Mouse (Mus musculus): ENCODE measurements around the gene 3110082I17Rik.

Gene 3110082I17Rik

DNA sequence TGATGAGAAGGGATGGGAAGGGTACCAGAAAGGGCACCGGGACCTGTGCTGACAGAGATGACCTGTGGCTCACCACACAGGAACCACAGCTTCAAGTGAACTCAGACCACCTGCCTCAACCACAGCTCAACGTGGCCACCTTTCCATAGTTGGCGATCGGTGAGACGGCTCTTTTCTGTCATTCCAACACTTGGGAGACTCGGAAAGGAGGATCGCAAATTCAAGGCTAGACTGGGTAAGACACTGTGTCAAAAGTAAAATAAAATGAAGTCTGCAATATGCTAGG is 82.1 kb downstream of the 3110082I17Rik start:
- no peak for DNase-seq (ENCODE audit: low read depth)

DNA sequence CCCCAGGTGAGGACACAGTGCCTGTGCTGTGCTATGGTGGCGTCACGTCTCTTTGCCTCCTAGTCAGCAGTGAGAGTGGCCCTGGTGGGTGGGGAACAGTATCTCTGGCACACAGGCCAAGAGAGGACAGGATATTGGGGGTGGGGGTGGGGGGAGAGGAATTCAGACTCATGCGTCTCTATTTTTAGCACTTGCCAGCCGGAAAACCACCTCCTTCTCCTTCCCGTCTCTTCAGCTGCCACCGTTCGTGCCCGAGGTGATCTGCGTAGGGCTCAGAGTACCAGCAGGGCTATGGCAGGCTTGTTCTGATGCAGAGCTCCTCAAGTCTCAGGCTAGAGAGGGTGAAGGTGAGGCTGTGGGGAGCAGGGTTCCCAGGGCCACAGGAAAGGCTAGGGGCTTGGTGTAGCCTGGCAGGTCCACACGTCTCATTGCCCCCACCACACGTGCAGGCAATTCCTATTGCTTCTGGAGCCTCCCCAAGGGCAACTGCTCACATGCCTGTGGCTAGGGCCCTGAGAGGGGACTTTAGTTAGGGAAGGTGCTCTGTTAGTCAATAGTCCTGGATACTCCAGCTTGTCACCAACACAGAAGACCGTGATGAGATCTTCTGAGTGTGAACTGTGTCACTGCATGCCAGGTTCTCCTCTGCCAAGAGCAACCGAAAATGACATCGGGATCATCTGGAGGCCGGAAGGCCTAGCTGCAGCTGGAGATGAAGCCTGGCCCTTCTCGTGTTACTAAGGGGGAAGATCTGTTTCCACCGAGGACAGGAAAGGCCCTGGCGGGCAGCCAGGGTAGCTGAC is 82.7 kb downstream of the 3110082I17Rik start, which contains the start of gene Gpr146:
Gpr146 (plus strand) TSS at position 230 of the 803 bp plus-strand sequence.
- DNase-seq (ENCODE audit: low read depth), result peak; percentile 96

DNA sequence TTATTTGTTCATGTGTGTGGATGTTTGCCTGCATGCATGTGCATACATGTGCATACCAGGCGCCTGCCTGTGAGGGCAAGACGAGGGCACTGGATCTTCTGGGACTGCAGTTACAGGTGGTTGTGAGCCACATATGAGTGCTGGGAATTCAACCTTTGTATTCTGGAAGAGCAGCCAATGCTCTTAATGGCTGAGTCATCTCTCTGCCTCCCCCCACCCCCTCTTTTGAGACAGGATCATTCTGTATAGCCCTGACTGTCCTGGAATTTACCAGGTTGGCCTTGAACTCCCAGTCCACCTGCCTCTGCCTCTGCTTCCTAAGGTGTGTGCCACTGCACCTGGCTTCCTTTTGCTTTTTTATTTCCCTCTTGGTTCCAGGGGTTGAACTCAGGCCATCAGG is 85.5 kb downstream of the 3110082I17Rik start:
- DNase-seq (ENCODE audit: low read depth), result no peak

DNA sequence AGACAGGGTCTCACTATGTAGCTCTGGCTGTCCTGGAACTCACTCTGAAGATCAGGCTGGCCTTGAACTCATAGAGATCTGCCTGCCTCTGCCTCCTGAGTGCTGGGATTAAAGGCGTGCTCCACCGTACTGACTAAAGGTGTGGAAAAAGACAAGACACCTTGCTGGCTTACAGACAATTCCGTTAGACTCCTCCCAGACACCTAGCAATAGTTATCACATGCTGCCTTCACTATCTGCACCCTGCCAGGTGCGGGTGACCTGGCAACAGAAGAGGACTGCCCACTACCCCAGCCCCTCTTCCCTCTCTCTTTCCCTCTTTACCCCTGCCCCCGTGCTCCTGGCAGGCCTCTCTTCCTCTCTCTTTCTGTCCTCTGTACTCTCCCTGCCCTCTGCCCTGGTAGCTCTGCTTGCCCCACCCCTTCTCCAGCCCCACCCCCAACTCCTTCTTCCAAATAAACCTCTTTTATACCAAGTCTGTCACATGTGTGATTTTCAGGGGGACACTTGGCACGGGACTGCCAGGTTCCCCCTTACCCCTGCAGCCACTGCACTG is 86.4 kb downstream of the 3110082I17Rik start:
- DNase-seq (ENCODE audit: low read depth), result no peak

DNA sequence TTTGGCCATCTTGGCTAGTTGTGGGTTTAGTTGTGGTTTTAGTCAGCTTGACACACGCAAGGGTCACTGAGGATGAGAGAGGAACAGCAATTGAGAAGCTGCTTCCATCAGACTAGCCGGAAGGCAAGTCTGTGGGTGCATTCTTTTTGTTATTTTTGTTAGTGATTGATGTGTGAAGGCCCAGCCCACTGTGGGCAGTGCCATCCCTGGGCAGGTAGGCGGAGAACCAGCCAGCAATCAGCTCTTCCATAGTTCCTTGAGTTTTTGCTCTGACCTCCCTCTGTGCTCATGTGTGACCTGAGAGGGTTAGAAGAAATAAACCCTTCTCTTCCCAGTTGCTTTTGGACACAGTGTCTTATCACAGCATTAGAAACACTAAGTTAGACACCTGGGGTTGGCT is 87.2 kb downstream of the 3110082I17Rik start:
- DNase-seq (ENCODE audit: low read depth), result peak; percentile 69

DNA sequence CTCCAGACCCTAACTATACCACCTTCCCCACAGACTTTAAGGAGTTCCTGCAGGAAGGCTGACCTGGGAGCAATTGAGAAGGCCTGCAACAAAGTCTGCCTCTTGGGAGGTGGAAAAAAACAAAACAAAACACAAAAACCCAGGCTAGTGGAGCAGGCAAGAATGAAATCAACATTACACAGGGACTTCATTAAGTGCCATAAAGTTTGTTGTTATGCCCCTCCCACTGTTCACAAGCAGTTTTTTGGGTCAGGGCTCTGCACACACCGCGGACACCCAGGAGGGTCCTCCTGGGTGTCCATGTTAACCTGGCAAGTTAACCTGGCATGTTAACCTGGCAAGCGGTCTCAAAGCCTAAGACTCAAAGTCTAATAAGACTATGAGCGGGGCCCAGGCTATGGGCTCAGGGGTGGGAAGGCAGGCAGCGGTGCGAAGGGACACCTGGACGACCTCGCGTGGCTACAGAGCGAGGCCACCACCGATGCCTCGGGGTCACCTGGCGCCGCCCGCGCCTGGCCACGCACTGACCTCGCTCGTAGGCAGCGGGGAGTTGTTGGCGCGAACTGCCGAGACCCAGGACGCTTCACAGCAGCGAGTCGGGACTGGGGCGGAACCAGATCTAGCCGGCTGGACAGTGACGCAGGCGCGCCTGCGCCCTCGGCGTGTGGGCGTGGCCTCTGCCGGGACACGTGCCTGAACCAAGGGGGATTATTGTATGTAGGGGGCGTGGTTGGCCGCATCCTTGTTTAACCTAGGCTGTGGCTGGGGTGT is 88.5 kb downstream of the 3110082I17Rik start:
- peak; percentile 95 for DNase-seq (ENCODE audit: low read depth)

DNA sequence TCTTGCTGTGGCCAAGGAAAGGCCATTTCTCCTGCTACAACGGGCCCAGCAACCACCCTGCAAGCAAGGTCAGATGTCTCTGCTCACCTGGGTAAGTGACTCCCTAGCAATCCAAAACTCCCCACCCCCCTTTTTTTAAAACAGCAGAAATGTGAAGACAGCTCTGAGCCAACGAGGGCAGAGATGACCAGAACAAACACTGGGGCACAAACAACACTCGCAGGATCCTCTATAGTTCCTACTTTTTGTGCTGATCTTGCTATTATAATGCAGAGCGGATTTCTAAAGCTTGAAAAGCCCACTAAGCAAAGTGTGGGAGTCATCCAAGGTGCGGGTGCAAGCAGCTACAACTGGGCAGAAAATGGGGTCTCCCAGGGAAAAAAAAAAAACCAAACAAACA is 89.2 kb downstream of the 3110082I17Rik start:
- no peak for DNase-seq (ENCODE audit: low read depth)

DNA sequence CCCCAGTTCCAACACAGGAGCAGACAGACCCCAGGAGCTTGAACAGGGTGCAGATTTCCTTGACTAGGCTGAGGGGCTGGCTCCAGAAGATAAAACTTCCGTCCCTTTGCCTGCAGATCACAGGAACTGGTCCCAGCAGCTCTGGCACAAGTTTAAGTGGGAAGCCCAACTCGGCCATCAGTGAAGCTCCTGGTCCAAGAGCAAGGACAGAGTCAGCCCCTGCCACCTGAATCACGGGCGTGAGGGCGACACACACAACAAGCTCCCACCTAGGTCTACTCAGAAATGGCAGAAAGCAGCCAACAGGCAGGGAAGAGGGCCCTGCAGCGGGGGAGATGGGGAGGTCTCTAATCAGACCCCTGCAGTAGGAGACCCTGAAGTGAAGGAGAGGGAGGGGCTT is 90.0 kb downstream of the 3110082I17Rik start:
- DNase-seq (ENCODE audit: low read depth), result no peak

DNA sequence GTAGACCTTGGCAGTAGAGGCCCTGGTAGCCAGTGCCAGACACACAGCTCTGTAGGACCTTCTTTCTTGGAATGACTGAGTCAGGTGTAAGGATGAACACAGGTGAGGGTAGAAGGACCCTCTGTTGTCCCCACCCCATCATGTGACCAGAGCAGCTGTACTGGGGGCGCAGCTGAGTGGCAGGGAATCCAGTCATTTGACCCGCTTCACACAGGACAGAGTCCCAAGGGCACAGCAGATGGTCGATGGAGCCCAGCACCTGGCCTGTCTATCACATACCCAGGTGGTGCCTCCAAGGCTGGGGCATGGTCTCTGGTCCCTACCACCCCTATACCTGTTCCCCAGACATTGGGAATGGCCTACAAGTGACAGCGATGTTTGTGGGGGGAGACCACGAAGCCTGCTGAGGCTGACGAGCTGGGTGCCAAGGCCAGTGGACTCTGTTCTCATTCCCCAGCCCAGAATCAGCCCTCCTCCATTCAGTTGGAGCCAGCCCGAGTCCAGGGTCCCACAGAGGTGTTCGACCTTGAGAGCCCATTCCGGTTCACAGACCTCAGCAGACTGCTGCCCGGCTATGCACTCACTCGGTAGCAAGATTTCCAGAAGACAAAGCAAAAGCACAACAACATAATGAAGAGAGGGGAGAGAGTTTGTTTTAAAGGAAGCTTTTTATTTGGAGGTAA is 91.5 kb downstream of the 3110082I17Rik start:
- no peak for DNase-seq (ENCODE audit: low read depth)

DNA sequence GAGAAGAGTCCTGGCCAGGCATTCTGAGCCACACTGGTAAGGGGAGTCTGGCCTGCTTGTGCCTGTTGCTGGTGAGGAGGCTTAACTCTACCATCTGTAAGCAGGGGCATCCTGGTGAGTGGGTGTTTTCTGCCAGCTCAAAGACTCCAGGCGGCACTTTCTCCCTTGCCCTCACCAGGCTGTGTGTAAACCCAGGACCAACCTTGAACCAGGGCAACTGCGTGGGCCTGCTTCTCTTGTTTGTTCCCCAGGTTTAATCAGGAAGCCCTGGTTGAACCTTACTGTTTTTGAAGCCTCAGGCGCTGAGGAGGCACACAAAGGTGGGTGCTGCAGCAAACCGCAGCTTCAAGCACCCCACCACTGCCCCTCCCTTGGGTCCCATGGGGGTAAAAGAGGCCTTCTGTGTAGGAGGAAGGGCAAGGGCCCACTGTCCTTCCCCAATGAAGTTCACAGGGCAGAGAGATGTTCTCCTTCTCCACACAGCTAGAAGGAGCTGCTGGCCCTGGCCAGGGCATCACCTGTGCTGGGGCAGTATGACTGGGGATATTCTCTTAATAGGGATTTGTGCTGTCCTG is 92.4 kb downstream of the 3110082I17Rik start:
- no peak for DNase-seq (ENCODE audit: low read depth)

DNA sequence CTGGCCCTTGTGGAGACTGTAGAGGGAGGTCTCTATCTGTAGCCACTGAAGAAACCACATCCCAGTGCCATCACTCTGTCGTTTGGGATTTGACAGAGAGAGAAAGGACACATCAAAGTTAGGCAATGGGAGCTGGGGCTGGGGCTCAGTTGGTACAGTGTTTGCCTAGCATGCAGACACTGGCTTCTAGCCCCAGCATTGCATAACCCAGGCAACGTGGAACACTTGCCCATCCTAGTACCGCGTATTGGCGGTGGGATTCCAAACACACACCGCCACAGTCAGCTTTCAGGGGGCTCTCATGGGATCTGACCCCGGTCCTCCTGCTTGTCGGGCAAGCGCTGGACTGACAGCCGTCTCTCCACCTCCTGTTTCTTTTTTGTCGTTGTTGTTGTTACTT is 93.8 kb downstream of the 3110082I17Rik start:
- peak; percentile 25 for DNase-seq (ENCODE audit: low read depth)

DNA sequence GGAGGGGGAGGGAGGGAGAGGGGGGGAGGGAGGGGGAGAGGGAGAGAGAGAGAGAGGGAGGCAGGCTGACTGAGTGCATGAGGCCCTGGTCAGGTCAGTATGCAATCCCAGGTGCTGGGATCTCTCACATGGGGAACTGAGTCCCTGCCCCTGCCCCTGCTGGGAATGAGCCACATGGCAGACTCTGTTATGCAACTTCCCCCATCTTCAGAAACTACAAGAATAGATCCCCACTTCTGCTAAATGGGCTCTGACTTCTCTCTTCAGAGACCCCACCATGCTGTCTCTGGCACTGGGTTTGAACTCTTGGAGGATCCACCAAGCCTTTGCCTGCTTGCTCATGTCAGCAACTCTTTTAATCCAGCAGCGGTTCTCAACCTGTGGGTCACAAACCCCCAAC is 94.5 kb downstream of the 3110082I17Rik start:
- peak; percentile 68 for DNase-seq (ENCODE audit: low read depth)

DNA sequence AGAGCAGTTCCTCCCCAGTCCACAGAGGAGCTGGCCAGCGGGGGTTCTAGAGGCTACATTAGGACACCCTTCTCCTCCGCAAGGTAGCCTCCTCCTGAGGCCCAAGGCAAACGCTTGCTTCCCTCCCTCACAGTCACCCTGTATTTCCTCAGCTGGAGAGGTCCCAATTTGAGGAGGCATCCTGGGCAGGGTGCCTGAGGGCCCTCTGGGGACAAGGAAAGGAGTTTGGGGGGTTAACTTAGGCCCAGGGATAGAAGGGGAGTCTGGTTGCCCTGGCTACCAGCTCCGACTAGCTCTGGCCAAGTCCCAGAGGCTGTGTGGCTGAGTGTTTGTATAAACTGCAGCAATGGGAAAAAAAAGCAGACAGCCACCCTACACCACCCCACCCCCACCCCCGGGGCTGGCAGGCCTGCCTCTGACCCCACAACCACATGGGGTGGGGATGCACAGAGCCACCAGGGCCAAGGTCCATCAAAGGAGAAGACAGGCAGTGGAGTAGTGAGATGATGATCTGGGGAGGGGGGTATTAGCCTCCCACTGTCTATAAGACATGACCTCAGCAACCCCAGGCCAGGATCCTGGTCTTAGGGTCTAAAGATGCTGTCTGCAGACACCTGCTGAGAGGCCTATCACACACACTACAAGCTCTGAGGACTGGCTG is 95.3 kb downstream of the 3110082I17Rik start:
- peak; percentile 28 for DNase-seq (ENCODE audit: low read depth)

DNA sequence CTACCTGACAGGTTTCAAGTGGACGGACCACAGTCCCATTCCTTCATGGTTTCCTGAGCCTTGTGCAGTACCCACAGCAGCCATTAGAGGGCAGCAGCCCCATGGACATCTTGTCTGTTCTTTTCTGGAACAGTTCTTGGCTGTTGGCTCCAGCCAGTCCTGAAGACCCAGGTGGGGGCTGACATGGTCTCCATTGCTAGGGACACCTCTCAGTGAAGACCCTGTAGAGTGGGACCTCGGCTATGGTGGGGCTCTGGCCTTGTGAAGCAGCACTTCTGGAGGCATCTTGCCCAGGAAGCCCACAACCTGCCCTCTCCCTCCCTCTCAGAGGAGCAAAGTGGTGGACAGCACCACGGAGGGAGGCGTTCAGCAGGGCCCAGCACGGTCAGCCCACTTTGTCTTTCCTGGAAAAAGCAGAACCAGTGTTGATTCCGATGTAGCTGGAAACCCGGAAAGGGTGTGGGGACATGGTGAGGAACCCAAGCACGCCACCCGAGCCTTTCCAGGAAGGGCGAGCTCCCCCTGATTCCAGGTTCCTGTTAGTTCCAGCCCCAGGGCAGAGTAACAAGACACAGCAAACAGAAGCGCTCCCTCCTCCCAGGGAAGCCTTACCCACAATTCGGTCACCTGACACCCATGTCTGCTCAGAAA is 95.9 kb downstream of the 3110082I17Rik start:
- peak; percentile 83 for DNase-seq (ENCODE audit: low read depth)

DNA sequence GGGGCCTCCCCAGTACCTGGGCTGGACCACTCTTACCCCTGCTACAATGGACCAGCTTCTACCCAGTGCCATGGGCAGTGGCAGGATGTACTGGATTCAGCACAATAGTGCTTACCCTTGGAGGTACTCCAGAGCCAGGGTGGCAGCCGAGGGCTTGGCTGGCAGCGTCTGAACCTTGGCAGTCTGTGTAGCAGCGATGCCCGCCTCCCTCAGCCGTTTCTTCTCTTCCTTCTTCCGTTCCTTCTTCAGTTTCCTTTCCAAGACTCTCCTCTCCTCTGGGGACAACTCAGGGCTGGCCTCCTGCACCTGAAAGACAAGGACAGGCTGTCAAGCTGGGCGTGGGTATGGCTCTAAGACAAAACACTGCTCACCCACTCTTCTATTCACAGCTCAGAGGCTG is 96.5 kb downstream of the 3110082I17Rik start:
- no peak for DNase-seq (ENCODE audit: low read depth)

DNA sequence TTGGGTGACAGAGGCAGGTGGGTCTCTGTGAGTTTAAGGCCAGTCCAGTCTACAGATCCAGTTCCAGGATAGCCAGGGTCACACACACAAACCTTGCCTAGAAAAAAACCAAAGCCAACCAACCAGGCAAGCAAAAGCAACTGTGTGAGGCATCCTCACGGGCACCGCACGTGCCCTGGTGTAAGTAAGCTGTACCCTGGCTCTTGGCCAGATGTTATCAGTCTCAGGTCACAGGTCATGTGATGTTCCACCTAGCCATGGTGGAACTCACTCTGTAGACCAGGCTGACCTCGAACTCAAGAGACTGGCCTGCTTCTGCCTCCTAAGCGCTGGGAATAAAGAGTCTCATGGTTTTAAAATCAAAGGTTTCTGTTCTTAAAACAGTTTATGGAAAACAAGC is 101.1 kb downstream of the 3110082I17Rik start:
- no peak for DNase-seq (ENCODE audit: low read depth)

DNA sequence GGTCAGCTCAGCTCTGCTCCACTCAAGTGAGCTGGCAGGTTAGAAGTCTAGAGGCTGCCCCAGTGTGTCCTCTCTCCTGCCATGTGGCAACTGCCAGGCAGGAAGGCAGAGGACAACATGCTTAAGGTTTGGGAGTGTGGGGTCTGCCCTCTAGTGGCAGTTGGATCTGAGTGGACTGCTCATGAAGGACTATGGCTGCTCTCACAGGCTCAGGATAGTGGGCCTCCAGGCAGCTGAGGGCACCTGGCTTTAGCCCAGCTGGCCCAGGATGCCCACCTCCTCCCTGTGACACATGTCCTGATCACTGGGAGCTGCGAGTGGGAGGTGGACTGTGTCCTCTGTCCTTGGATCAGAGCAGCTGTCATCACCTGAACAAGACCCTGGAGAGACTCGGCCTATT is 101.7 kb downstream of the 3110082I17Rik start:
- peak; percentile 72 for DNase-seq (ENCODE audit: low read depth)

DNA sequence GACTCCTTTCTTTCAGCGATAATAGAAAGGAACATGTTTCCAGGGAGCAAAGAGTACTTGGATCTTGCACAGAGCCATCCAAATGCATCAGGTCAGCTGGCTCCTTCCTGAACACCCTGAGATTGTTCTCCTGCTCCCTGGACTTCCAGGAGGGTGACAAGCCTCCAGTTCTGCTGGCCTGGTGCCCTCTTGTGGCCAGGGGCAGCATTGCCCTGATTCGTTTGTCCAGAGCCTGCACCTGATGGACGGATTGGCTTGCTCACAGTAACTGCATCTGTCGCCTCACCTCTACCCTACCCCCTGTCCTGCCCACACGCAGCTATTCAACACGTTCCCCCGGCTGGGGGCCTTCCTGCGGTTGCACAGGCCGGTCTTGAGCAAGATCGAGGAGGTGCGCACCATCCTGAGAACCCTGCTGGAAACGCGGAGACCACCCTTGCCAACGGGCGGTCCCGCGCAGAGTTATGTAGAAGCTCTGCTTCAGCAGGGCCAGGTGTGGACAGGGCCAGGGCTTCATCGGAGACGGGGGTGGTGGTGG is 105.0 kb downstream of the 3110082I17Rik start:
- DNase-seq (ENCODE audit: low read depth), result peak; percentile 70

DNA sequence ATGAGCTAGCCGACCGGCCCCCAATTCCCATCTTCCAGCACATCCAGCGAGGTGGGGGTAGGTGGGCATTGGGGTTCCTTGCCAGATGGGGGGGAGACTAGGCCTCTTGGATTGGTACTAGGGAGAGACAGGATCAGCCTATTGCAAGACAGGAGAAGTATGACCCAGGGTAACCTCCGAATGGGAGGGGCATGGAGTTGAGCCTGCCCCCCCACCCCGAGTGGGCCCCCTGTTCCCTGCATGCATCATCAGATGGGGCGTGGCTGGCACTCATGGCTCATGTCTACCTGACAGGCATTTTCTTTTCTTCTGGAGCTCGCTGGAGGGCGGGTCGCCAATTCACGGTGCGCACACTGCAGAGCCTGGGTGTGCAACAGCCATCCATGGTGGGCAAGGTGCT is 106.4 kb downstream of the 3110082I17Rik start:
- DNase-seq (ENCODE audit: low read depth), result no peak

DNA sequence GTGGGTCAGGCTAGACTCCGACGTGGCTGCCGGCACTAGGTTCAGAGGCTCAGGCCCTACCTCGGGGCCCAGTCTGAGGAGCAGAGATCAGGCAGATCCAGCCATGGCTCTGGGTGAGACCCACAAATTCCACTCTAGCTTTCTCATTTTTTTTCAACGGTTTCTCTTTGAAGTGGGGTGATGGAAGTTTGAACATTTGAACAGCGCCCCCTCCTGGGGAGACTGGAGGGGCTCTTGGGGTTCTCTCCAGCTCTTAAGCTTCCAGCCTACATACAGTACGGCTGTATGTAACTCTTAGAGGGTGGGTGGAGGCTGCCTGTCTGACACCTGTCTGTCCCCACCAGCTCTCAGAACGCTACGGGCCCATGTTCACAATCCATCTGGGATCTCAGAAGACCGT is 106.8 kb downstream of the 3110082I17Rik start:
- DNase-seq (ENCODE audit: low read depth), result peak; percentile 78

DNA sequence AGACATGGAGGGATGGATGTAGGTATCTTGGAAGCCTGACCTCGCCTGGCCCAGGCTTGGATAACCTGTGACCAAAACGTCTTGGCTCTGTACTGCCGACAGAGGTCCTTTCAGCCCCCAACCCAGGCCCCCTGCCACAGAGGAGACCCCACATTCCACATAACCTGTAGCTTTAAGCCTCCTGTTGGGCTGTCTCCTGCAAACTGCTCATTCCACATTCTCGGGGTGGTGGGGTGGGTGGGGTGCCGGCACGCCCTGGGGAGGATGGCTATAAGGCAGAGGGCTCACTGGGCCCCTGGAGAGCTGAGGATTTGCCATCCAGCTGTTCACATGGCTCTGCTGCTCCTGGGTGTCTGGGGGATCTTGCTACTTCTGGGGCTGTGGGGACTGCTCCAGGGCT is 108.0 kb downstream of the 3110082I17Rik start, which contains the start of gene Cyp2w1:
Cyp2w1 (plus strand) TSS at position 301 of the 400 bp plus-strand sequence.
- no peak for DNase-seq (ENCODE audit: low read depth)

All from 416B (cell line).